Mouse (Mus musculus): Measurements from ENCODE around the gene Gm38431. TPM values are rescaled to one million over a fixed set of nuclear protein-coding genes. Genes with fewer than 3 reads are reported as not detected.

Gene Gm38431
- polyA plus RNA-seq, 1 experiment from 2014 or later, result 1.3 TPM

- peak overlapping the region; percentile 82 for H3K4me2 ChIP-seq (ENCODE audit: low read length)
- no peaks in the 10 kb centered on the region for H3K36me3 ChIP-seq (ENCODE audit: control insufficient read depth, insufficient read depth, low read length)
- no peaks in the 10 kb centered on the region for H3K9me3 ChIP-seq (ENCODE audit: control insufficient read depth, low read length)
- ATAC-seq, result no peak
- H3K27me3 ChIP-seq (replicated peaks; ENCODE audit: control insufficient read depth, insufficient read depth, low read length), result peaks cover 55% of the 10 kb centered on the region
- H3K4me3 ChIP-seq (ENCODE audit: low read length), result peak overlapping the region; percentile 54
- H3K27ac ChIP-seq (ENCODE audit: low read depth, low read length), result no peak overlapping the region
- H3K9ac ChIP-seq (ENCODE audit: low read depth, low read length), result peak overlapping the region; percentile 79
- peaks cover 40% of the 10 kb centered on the region for H3K4me1 ChIP-seq (ENCODE audit: control insufficient read depth, insufficient read depth, low read depth, low read length)
- WGBS, result under 1% methylated on average over 22 of the region's 22 CpGs
These were observed 55.1 kb downstream of the Gm38431 start for GRCm38 (mm10) chr9:21036666-21037065.

- H3K36me3 ChIP-seq (ENCODE audit: control insufficient read depth, insufficient read depth, low read length), result no peaks in the 10 kb centered on the region
These were observed 55.6 kb downstream of the Gm38431 start for GRCm38 (mm10) chr9:21036161-21036560.

GRCm38 (mm10) chr9:21035586-21035985, 56.2 kb downstream of the Gm38431 start:
- Histone ChIP-seq H3K9me3 (ENCODE audit: control insufficient read depth, low read length) (no peaks in the 10 kb centered on the region), H3K4me2 (ENCODE audit: low read length) (peak overlapping the region; percentile 35; the same call in 1 of the 2 replicates), H3K4me3 (ENCODE audit: low read length) (peak overlapping the region; percentile 18; the same call in 1 of the 2 replicates), H3K4me1 (ENCODE audit: control insufficient read depth, insufficient read depth, low read depth, low read length) (peaks cover 46% of the 10 kb centered on the region), H3K27ac (ENCODE audit: low read depth, low read length) (no peak overlapping the region), H3K36me3 (ENCODE audit: control insufficient read depth, insufficient read depth, low read length) (no peaks in the 10 kb centered on the region), H3K27me3 (replicated peaks; ENCODE audit: control insufficient read depth, insufficient read depth, low read length) (peaks cover 55% of the 10 kb centered on the region), H3K9ac (ENCODE audit: low read depth, low read length) (no peak overlapping the region; the same call in 1 of the 2 replicates)
- ATAC-seq, result no peak
- WGBS, result 20% methylated on average over 9 of the region's 9 CpGs

More at GRCm38 (mm10) chr9:21036161-21036560, 55.6 kb downstream of the Gm38431 start:
- Histone ChIP-seq H3K27ac (ENCODE audit: low read depth, low read length) (no peak overlapping the region), H3K4me2 (ENCODE audit: low read length) (peak overlapping the region; percentile 82), H3K9ac (ENCODE audit: low read depth, low read length) (no peak overlapping the region), H3K4me1 (ENCODE audit: control insufficient read depth, insufficient read depth, low read depth, low read length) (peaks cover 41% of the 10 kb centered on the region), H3K27me3 (replicated peaks; ENCODE audit: control insufficient read depth, insufficient read depth, low read length) (peaks cover 55% of the 10 kb centered on the region), H3K9me3 (ENCODE audit: control insufficient read depth, low read length) (no peaks in the 10 kb centered on the region), H3K4me3 (ENCODE audit: low read length) (no peak overlapping the region)
- WGBS, result 8% methylated on average over 20 of the region's 20 CpGs
- ATAC-seq, result no peak

GRCm38 (mm10) chr9:21034481-21035085, 57.2 kb downstream of the Gm38431 start:
- WGBS, result 5% methylated on average over 17 of the region's 17 CpGs
- H3K27me3 ChIP-seq (replicated peaks; ENCODE audit: control insufficient read depth, insufficient read depth, low read length), result peaks cover 57% of the 10 kb centered on the region
- no peak overlapping the region for H3K4me3 ChIP-seq (ENCODE audit: low read length)
- no peak overlapping the region for H3K27ac ChIP-seq (ENCODE audit: low read depth, low read length)
- no peaks in the 10 kb centered on the region for H3K36me3 ChIP-seq (ENCODE audit: control insufficient read depth, insufficient read depth, low read length)
- ATAC-seq, result no peak
- H3K4me2 ChIP-seq (ENCODE audit: low read length), result peak overlapping the region; percentile 35; the same call in 1 of the 2 replicates
- H3K4me1 ChIP-seq (ENCODE audit: control insufficient read depth, insufficient read depth, low read depth, low read length), result peaks cover 54% of the 10 kb centered on the region
- H3K9me3 ChIP-seq (ENCODE audit: control insufficient read depth, low read length), result no peaks in the 10 kb centered on the region
- no peak overlapping the region for H3K9ac ChIP-seq (ENCODE audit: low read depth, low read length)

- Histone ChIP-seq H3K4me2 (ENCODE audit: low read length) (peak overlapping the region; percentile 98), H3K27me3 (replicated peaks; ENCODE audit: control insufficient read depth, insufficient read depth, low read length) (peaks cover 59% of the 10 kb centered on the region), H3K4me3 (ENCODE audit: low read length) (peak overlapping the region; percentile 60), H3K36me3 (ENCODE audit: control insufficient read depth, insufficient read depth, low read length) (no peaks in the 10 kb centered on the region), H3K9ac (ENCODE audit: low read depth, low read length) (no peak overlapping the region), H3K9me3 (ENCODE audit: control insufficient read depth, low read length) (no peaks in the 10 kb centered on the region), H3K4me1 (ENCODE audit: control insufficient read depth, insufficient read depth, low read depth, low read length) (peaks cover 59% of the 10 kb centered on the region), H3K27ac (ENCODE audit: low read depth, low read length) (no peak overlapping the region)
- under 1% methylated on average over 32 of the region's 34 CpGs for WGBS
- ATAC-seq, result no peak
These were observed 58.7 kb downstream of the Gm38431 start for GRCm38 (mm10) chr9:21033136-21033535.

GRCm38 (mm10) chr9:21032491-21032890, 59.3 kb downstream of the Gm38431 start:
- peaks cover 59% of the 10 kb centered on the region for H3K27me3 ChIP-seq (replicated peaks; ENCODE audit: control insufficient read depth, insufficient read depth, low read length)
- ATAC-seq, result no peak
- H3K27ac ChIP-seq (ENCODE audit: low read depth, low read length), result no peak overlapping the region
- peak overlapping the region; percentile 98 for H3K4me2 ChIP-seq (ENCODE audit: low read length)
- no peaks in the 10 kb centered on the region for H3K9me3 ChIP-seq (ENCODE audit: control insufficient read depth, low read length)
- no peaks in the 10 kb centered on the region for H3K36me3 ChIP-seq (ENCODE audit: control insufficient read depth, insufficient read depth, low read length)
- H3K4me3 ChIP-seq (ENCODE audit: low read length), result peak overlapping the region; percentile 60
- peaks cover 55% of the 10 kb centered on the region for H3K4me1 ChIP-seq (ENCODE audit: control insufficient read depth, insufficient read depth, low read depth, low read length)
- 2% methylated on average over 7 of the region's 7 CpGs for WGBS
- H3K9ac ChIP-seq (ENCODE audit: low read depth, low read length), result peak overlapping the region; percentile 74

GRCm38 (mm10) chr9:21031896-21032351, 59.9 kb downstream of the Gm38431 start, which contains the start of gene Icam5:
Icam5 (plus strand) TSS chr9:21032073.
- ATAC-seq, result peak; percentile 35
- no peaks in the 10 kb centered on the region for H3K9me3 ChIP-seq (ENCODE audit: control insufficient read depth, low read length)
- no peaks in the 10 kb centered on the region for H3K36me3 ChIP-seq (ENCODE audit: control insufficient read depth, insufficient read depth, low read length)
- peaks cover 50% of the 10 kb centered on the region for H3K4me1 ChIP-seq (ENCODE audit: control insufficient read depth, insufficient read depth, low read depth, low read length)
- H3K27ac ChIP-seq (ENCODE audit: low read depth, low read length), result peak within 1 kb of the TSS; percentile 41; the same call in 1 of the 2 replicates
- H3K4me3 ChIP-seq (ENCODE audit: low read length), result peak within 1 kb of the TSS; percentile 60
- WGBS, result under 1% methylated on average over 35 of the region's 35 CpGs
- H3K4me2 ChIP-seq (ENCODE audit: low read length), result peak within 1 kb of the TSS; percentile 98
- H3K27me3 ChIP-seq (replicated peaks; ENCODE audit: control insufficient read depth, insufficient read depth, low read length), result peaks cover 56% of the 10 kb centered on the region
- H3K9ac ChIP-seq (ENCODE audit: low read depth, low read length), result peak within 1 kb of the TSS; percentile 74

GRCm38 (mm10) chr9:21031251-21031895, 60.4 kb downstream of the Gm38431 start:
- no peaks in the 10 kb centered on the region for H3K36me3 ChIP-seq (ENCODE audit: control insufficient read depth, insufficient read depth, low read length)
- peaks cover 50% of the 10 kb centered on the region for H3K27me3 ChIP-seq (replicated peaks; ENCODE audit: control insufficient read depth, insufficient read depth, low read length)
- 0% methylated on average over 36 of the region's 36 CpGs for WGBS
- H3K4me1 ChIP-seq (ENCODE audit: control insufficient read depth, insufficient read depth, low read depth, low read length), result peaks cover 45% of the 10 kb centered on the region
- peak overlapping the region; percentile 98 for H3K4me2 ChIP-seq (ENCODE audit: low read length)
- peak overlapping the region; percentile 74 for H3K9ac ChIP-seq (ENCODE audit: low read depth, low read length)
- peak overlapping the region; percentile 41; the same call in 1 of the 2 replicates for H3K27ac ChIP-seq (ENCODE audit: low read depth, low read length)
- H3K9me3 ChIP-seq (ENCODE audit: control insufficient read depth, low read length), result no peaks in the 10 kb centered on the region
- ATAC-seq, result peak; percentile 73
- H3K4me3 ChIP-seq (ENCODE audit: low read length), result peak overlapping the region; percentile 60

- H3K9me3 ChIP-seq (ENCODE audit: control insufficient read depth, low read length), result no peaks in the 10 kb centered on the region
- H3K36me3 ChIP-seq (ENCODE audit: control insufficient read depth, insufficient read depth, low read length), result no peaks in the 10 kb centered on the region
- H3K27me3 ChIP-seq (replicated peaks; ENCODE audit: control insufficient read depth, insufficient read depth, low read length), result peaks cover 45% of the 10 kb centered on the region
- H3K4me3 ChIP-seq (ENCODE audit: low read length), result peak overlapping the region; percentile 60
- peaks cover 45% of the 10 kb centered on the region for H3K4me1 ChIP-seq (ENCODE audit: control insufficient read depth, insufficient read depth, low read depth, low read length)
- peak overlapping the region; percentile 98 for H3K4me2 ChIP-seq (ENCODE audit: low read length)
- no peak overlapping the region for H3K27ac ChIP-seq (ENCODE audit: low read depth, low read length)
- no peak overlapping the region for H3K9ac ChIP-seq (ENCODE audit: low read depth, low read length)
- ATAC-seq, result peak; percentile 63
- WGBS, result under 1% methylated on average over 13 of the region's 13 CpGs
These were observed 61.0 kb downstream of the Gm38431 start for GRCm38 (mm10) chr9:21030781-21031250.

All from hindbrain, embryonic 16.5 days (tissue).